Mouse (Mus musculus) myocyte (in vitro differentiated cells): ENCODE results near the gene Clic1. TPM values are rescaled to one million over a fixed set of nuclear protein-coding genes. Genes with fewer than 3 reads are reported as not detected.
A peak's percentile ranks its signal among the peaks of the same experiment; 100 is the strongest.

Experiments used
- H3K27me3 ChIP-seq: one replicate; pipeline ENCODE4 v1.6.1; 2011; ENCODE audit not compliant: control insufficient read depth, insufficient read depth, insufficient read length
- H3K36me3 ChIP-seq: one replicate; pipeline ENCODE4 v1.6.1; 2011; ENCODE audit not compliant: control insufficient read depth, insufficient read depth
- H3K4me2 ChIP-seq: one replicate; pipeline ENCODE4 v1.6.1; 2011; ENCODE audit warnings: low read depth, control low read depth
- H3K4me3 ChIP-seq: one replicate; pipeline ENCODE4 v1.5.1; 2011; ENCODE audit warnings: mild to moderate bottlenecking, control low read depth, moderate library complexity
- H3K79me2 ChIP-seq: one replicate; pipeline ENCODE4 v1.6.1; 2011; ENCODE audit not compliant: control insufficient read depth, insufficient read depth
- H3ac ChIP-seq: one replicate; pipeline ENCODE4 v1.6.1; 2011; ENCODE audit not compliant: control insufficient read depth, insufficient read length
- CEBPB ChIP-seq: IDR thresholded peaks from 2 replicates; pipeline ENCODE4 v1.6.1; 2011; ENCODE audit warnings: mild to moderate bottlenecking, moderate library complexity; ENCODE audit not compliant: poor library complexity, insufficient read depth, severe bottlenecking
- E2F4 ChIP-seq: IDR thresholded peaks from one replicate; pipeline ENCODE4 v1.6.1; 2011; ENCODE audit warnings: mild to moderate bottlenecking, control low read depth, moderate library complexity; ENCODE audit not compliant: insufficient read depth
- MAX ChIP-seq: IDR thresholded peaks from one replicate; pipeline ENCODE4 v1.6.1; 2011; ENCODE audit warnings: low read depth, mild to moderate bottlenecking, control low read depth
- MYOD1 ChIP-seq, 3 experiments: IDR thresholded peaks; one replicate each; pipeline ENCODE4 v1.6.1; 2011; ENCODE audit warnings: control low read depth in 2 of 3, low read depth in 2 of 3, mild to moderate bottlenecking in 2 of 3, moderate library complexity in 1 of 3; ENCODE audit not compliant: insufficient read length in 2 of 3, control insufficient read depth in 1 of 3
- MYOG ChIP-seq, 3 experiments: IDR thresholded peaks; one replicate each; pipeline ENCODE4 v1.6.1; 2011; ENCODE audit warnings: control low read depth in 2 of 3, low read depth in 2 of 3, mild to moderate bottlenecking in 2 of 3; ENCODE audit not compliant: insufficient read length in 2 of 3, control insufficient read depth in 1 of 3, insufficient read depth in 1 of 3
- POLR2A ChIP-seq: IDR thresholded peaks from one replicate; pipeline ENCODE4 v1.6.1; 2011; ENCODE audit warnings: low read depth, mild to moderate bottlenecking, control low read depth, moderate library complexity; ENCODE audit not compliant: insufficient read length
- POLR2AphosphoS2 ChIP-seq: IDR thresholded peaks from one replicate; pipeline ENCODE4 v1.6.1; 2011; ENCODE audit warnings: low read depth, control low read depth; ENCODE audit not compliant: insufficient read length
- REST ChIP-seq: IDR thresholded peaks from one replicate; pipeline ENCODE4 v1.6.1; 2011; ENCODE audit warnings: mild to moderate bottlenecking, control low read depth, moderate library complexity; ENCODE audit not compliant: insufficient read depth, insufficient read length
- SRF ChIP-seq: IDR thresholded peaks from one replicate; pipeline ENCODE4 v1.6.1; 2011; ENCODE audit warnings: low read depth; ENCODE audit not compliant: control insufficient read depth, insufficient read length
- TCF12 ChIP-seq: IDR thresholded peaks from one replicate; pipeline ENCODE4 v1.6.1; 2011; ENCODE audit warnings: mild to moderate bottlenecking, control low read depth; ENCODE audit not compliant: poor library complexity, insufficient read depth, severe bottlenecking
- TCF3 ChIP-seq: IDR thresholded peaks from one replicate; pipeline ENCODE4 v1.6.1; 2011; ENCODE audit warnings: low read depth, control low read depth; ENCODE audit not compliant: insufficient read length
- USF1 ChIP-seq: IDR thresholded peaks from one replicate; pipeline ENCODE4 v1.6.1; 2011; ENCODE audit warnings: low read depth, mild to moderate bottlenecking, control low read depth, moderate library complexity
- polyA plus RNA-seq: library from polyadenylated mRNA; unstranded; fragments of >200 nt; fragmentation: generic; extraction: Trizol; gene quantifications from one replicate; pipeline ENCODE4 v1.2.1, GENCODE M21; 2012; ENCODE audit warnings: missing spikeins

The Clic1 gene
- polyA plus RNA-seq, 1 experiment, result 412 TPM

- Histone ChIP-seq H3ac (no peak overlapping the region), H3K36me3 (peaks cover 21% of the 10 kb centered on the region), H3K4me2 (peak overlapping the region; percentile 72), H3K27me3 (no peaks in the 10 kb centered on the region), H3K4me3 (peak overlapping the region; percentile 65), H3K79me2 (peaks cover 7% of the 10 kb centered on the region)
- TF ChIP-seq MYOD1 (IDR thresholded peaks at IDR 0.05; ENCODE audit: control insufficient read depth in 1 of 3, insufficient read length in 2 of 3, low read depth in 2 of 3) (no peak), TCF12 (no peak), REST (no peak), POLR2AphosphoS2 (no peak), MYOG (IDR thresholded peaks at IDR 0.05; ENCODE audit: control insufficient read depth in 1 of 3, insufficient read depth in 1 of 3, insufficient read length in 2 of 3, low read depth in 2 of 3) (no peak), CEBPB (no peak)
Observed at GRCm38 (mm10) chr17:35060071-35060470, 10.3 kb downstream of the Clic1 start.

GRCm38 (mm10) chr17:35060737-35061297, 11.1 kb downstream of the Clic1 start:
- peaks cover 6% of the 10 kb centered on the region for H3K79me2 ChIP-seq
- H3K36me3 ChIP-seq, result peaks cover 16% of the 10 kb centered on the region
- no peak overlapping the region for H3K4me3 ChIP-seq
- H3ac ChIP-seq, result no peak overlapping the region
- no peaks in the 10 kb centered on the region for H3K27me3 ChIP-seq
- no peak for TF ChIP-seq SRF
- no peak for TF ChIP-seq POLR2A
- H3K4me2 ChIP-seq, result no peak overlapping the region

GRCm38 (mm10) chr17:35061299-35061698, 11.5 kb downstream of the Clic1 start:
- Histone ChIP-seq H3K36me3 (peaks cover 12% of the 10 kb centered on the region), H3K4me3 (no peak overlapping the region), H3K4me2 (no peak overlapping the region), H3K27me3 (no peaks in the 10 kb centered on the region), H3K79me2 (peaks cover 6% of the 10 kb centered on the region), H3ac (no peak overlapping the region)
- TF ChIP-seq TCF12, result no peak
- TF ChIP-seq E2F4, result no peak
- no peak for TF ChIP-seq MYOD1 (IDR thresholded peaks at IDR 0.05; ENCODE audit: control insufficient read depth in 1 of 3, insufficient read length in 2 of 3, low read depth in 2 of 3)
- no peak for TF ChIP-seq MAX
- no peak for TF ChIP-seq POLR2AphosphoS2
- no peak for TF ChIP-seq USF1
- TF ChIP-seq TCF3, result no peak
- no peak for TF ChIP-seq POLR2A
- TF ChIP-seq REST, result no peak
- no peak for TF ChIP-seq MYOG (IDR thresholded peaks at IDR 0.05; ENCODE audit: control insufficient read depth in 1 of 3, insufficient read depth in 1 of 3, insufficient read length in 2 of 3, low read depth in 2 of 3)
- TF ChIP-seq CEBPB, result no peak

GRCm38 (mm10) chr17:35063466-35063865, 13.7 kb downstream of the Clic1 start:
- H3K27me3 ChIP-seq, result no peaks in the 10 kb centered on the region
- no peak overlapping the region for H3ac ChIP-seq
- peaks cover 6% of the 10 kb centered on the region for H3K79me2 ChIP-seq
- no peak overlapping the region for H3K4me3 ChIP-seq
- no peak overlapping the region for H3K4me2 ChIP-seq
- H3K36me3 ChIP-seq, result peaks cover 3% of the 10 kb centered on the region
- TF ChIP-seq POLR2AphosphoS2 (no peak), POLR2A (no peak), MYOD1 (IDR thresholded peaks at IDR 0.05; ENCODE audit: control insufficient read depth in 1 of 3, insufficient read length in 2 of 3, low read depth in 2 of 3) (no peak), CEBPB (no peak), SRF (no peak), REST (no peak), MYOG (IDR thresholded peaks at IDR 0.05; ENCODE audit: control insufficient read depth in 1 of 3, insufficient read depth in 1 of 3, insufficient read length in 2 of 3, low read depth in 2 of 3) (no peak), MAX (no peak), E2F4 (no peak), USF1 (no peak), TCF12 (no peak), TCF3 (no peak)

GRCm38 (mm10) chr17:35064378-35064877, 14.7 kb downstream of the Clic1 start:
- Histone ChIP-seq H3K27me3 (no peaks in the 10 kb centered on the region), H3K4me2 (no peak overlapping the region), H3K4me3 (no peak overlapping the region), H3ac (no peak overlapping the region), H3K79me2 (peaks cover 6% of the 10 kb centered on the region), H3K36me3 (no peaks in the 10 kb centered on the region)
- TF ChIP-seq CEBPB (no peak), SRF (no peak), E2F4 (no peak), TCF3 (no peak), MAX (no peak), MYOG (IDR thresholded peaks at IDR 0.05; ENCODE audit: control insufficient read depth in 1 of 3, insufficient read depth in 1 of 3, insufficient read length in 2 of 3, low read depth in 2 of 3) (no peak)
